ENCODE assay signal across 7 mouse cellular contexts in the genomic region with DNA sequence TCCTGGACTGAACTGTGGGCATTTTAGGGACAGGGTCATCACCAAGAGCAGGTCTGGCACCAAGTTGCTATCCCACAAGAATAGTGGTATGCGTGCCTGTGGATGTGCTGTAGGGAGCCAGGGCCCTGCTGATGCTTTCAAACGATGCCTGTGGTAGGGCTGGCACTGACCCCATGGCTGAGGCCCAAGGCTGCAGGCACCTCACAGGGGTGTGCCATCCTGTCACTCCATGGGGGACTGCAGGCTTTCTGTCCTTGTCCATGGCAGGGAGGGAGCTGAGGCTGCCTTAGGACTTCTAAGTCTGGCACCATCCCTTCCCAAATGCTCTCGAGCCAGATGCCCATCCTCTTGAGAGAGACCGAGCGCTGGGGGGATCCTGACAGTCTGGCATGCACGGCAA.
"Had no signal": no experiment of that assay in that cellular context is flagged by ENCODE, and none has a peak within 500 bp of the region (broad histone marks: within the 10 kb centered on the region; RNA-seq: fewer than 3 reads in every experiment).

No protein-coding gene starts in this region.

- DNase-seq: kidney, adult 9 months; kidney, postnatal 10 days; kidney, postnatal 4 days; liver, embryonic 13.5 days; liver, postnatal 0 days; right cerebral cortex, postnatal 14 days; thymus, postnatal 36 days had no signal
